Mouse (Mus musculus) heart, embryonic 16.5 days (tissue): ENCODE results near the gene Pam. TPM values are rescaled to one million over a fixed set of nuclear protein-coding genes. Genes with fewer than 3 reads are reported as not detected.

ENCODE experiments used
- ATAC-seq: fragments of 200-750 bp; cut with Nextera tagmentation; replicated peaks from 2 replicates; pipeline ENCODE4 v1.8.0; 2017; ENCODE audit warnings: moderate number of reproducible peaks; ENCODE audit not compliant: insufficient read depth, low FRiP score; ENCODE audit errors: extremely low read depth
- H3K27ac ChIP-seq: fragments of 300-500 bp; sonication (generic); 2 replicates; pipeline ENCODE4 v1.5.1; 2014; ENCODE audit warnings: mild to moderate bottlenecking, low read length, control low read depth, moderate library complexity
- H3K27me3 ChIP-seq: fragments of 300-500 bp; sonication (generic); 2 replicates; pipeline ENCODE4 v1.6.1; 2014; ENCODE audit warnings: low read length, mixed read lengths; ENCODE audit not compliant: control insufficient read depth, insufficient read depth
- H3K36me3 ChIP-seq: fragments of 300-500 bp; sonication (generic); 2 replicates; pipeline ENCODE4 v1.6.1; 2014; ENCODE audit not compliant: control insufficient read depth, insufficient read depth
- H3K4me1 ChIP-seq: fragments of 300-500 bp; sonication (generic); 2 replicates; pipeline ENCODE4 v1.6.1; 2014; ENCODE audit warnings: low read length, mixed read lengths; ENCODE audit not compliant: control insufficient read depth, insufficient read depth
- H3K4me2 ChIP-seq: fragments of 300-500 bp; sonication (generic); 2 replicates; pipeline ENCODE4 v1.6.1; 2014; ENCODE audit warnings: low read depth, mild to moderate bottlenecking, control low read depth, low read length
- H3K4me3 ChIP-seq: fragments of 300-500 bp; sonication (generic); 2 replicates; pipeline ENCODE4 v1.5.1; 2014; ENCODE audit warnings: mild to moderate bottlenecking, control low read depth, low read length
- H3K9ac ChIP-seq: fragments of 300-500 bp; sonication (generic); 2 replicates; pipeline ENCODE4 v1.6.1; 2014; ENCODE audit warnings: low read length, control low read depth
- H3K9me3 ChIP-seq: fragments of 300-500 bp; sonication (generic); replicated peaks from 2 replicates; pipeline ENCODE4 v1.6.1; 2016; ENCODE audit warnings: low read length; ENCODE audit not compliant: control insufficient read depth
- WGBS: fragments of 180-500 bp; shearing (Covaris S2); extraction: QIAGEN DNeasy Blood & Tissue Kit; methylation state at CpG from one replicate; pipeline ENCODE4 v1.1.7; 2014; 5-methylcytosine and 5-hydroxymethylcytosine counted together
- polyA plus RNA-seq: library from polyadenylated mRNA; unstranded; fragments of >200 nt; fragmentation: Nextera tagmentation; extraction: Ambion mirVana; gene quantifications from 2 replicates; pipeline ENCODE4 v1.2.1, GENCODE M21; 2015

Pam gene
- polyA plus RNA-seq, 1 experiment from 2014 or later, result 434 TPM

DNA sequence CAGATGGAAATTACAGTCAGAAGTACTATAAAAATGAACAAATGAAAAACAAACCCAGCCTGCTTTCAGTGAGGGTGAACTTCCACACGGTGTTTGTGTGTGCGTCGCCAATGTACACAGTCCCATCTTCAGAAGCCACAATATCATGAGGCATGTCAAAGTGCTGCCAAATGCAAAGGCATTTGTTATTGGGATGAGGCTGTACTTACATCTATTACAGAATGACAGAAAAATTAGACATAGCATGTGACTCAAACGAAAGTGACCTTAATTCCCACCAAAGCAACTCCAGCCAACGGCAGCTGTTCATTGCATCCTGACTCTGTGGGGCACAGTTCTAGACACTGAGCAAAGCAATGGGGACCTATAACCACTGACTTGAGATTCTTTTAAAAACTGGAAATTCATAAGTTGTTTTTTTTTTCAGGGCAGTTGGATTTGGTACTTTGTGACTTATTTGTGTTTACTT, 261.1 kb downstream of the Pam start:
- peaks cover 14% of the 10 kb centered on the region for H3K4me1 ChIP-seq
- no peak; the same call in 1 of the 2 replicates for ATAC-seq
- WGBS, result 69% methylated on average over 5 of the region's 5 CpGs
- H3K4me3 ChIP-seq, result no peak overlapping the region
- no peaks in the 10 kb centered on the region for H3K27me3 ChIP-seq
- peaks cover 35% of the 10 kb centered on the region for H3K36me3 ChIP-seq
- peak overlapping the region; percentile 66 for H3K27ac ChIP-seq
- H3K9ac ChIP-seq, result no peak overlapping the region
- H3K9me3 ChIP-seq, result no peaks in the 10 kb centered on the region
- no peak overlapping the region for H3K4me2 ChIP-seq

DNA sequence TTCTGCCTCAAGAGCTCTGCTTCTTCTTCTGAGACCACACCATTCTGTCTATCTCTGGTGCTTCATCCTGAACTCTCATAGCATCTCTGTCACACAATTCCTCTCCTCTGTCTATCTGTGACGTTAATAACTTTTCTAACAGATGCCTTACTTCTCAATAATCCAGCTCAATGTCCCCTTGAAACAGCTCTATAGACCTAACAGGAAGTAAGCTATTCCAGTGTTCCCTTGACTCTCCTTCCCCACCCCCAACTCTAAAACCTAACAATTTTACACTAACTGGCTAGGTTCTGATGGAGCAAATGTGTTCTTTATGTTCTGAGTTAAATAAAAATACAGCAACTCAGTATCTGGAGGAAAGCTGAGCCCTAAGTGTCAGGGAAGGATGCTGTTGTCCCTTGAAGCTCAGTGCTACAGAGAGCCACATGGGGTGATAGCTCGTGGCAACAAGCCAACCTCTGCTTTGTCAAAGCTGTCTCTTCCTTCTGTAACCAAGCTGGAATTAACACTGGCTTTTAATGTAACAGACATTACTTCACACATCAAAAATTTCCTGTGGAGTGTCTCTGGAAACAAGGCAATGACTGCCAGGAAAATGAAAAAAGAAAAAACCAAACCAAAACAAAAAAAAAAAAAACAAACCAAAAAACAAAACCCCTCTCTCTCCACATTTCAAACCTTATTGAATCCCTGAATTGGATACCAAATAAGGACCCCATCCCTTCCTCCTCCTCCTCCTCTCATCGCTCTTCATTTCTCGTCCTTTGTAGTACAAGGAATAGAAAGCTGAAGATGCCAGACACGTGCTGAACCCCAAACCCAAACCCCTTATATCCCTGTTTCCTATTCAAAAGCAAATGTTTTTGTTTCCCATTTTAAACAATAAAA, 261.7 kb downstream of the Pam start:
- peak overlapping the region; percentile 86 for H3K27ac ChIP-seq
- no peaks in the 10 kb centered on the region for H3K9me3 ChIP-seq
- H3K4me3 ChIP-seq, result no peak overlapping the region
- peaks cover 14% of the 10 kb centered on the region for H3K4me1 ChIP-seq
- peak; percentile 83 for ATAC-seq
- no peak overlapping the region for H3K9ac ChIP-seq
- H3K4me2 ChIP-seq, result no peak overlapping the region
- H3K36me3 ChIP-seq, result peaks cover 36% of the 10 kb centered on the region
- WGBS, result 51% methylated on average over 5 of the region's 5 CpGs
- H3K27me3 ChIP-seq, result no peaks in the 10 kb centered on the region

DNA sequence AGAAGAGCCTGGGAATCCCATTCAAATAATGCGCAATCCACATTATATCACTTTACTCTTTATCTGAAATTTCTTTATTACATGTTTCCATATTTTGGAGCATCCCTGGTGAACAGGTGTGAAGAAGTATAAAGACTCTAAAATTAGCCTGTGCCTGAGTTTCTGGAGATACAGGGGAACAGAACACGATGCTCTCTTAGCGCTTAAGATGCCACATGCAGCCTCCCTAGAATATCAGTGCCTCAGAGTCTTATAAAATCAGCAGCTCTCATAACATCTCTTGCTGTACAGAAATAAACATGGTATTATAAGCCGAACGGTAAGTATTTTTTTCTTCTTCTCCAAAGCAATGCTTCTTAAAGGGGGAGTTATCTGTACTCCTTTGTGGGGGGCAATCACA, 267.4 kb downstream of the Pam start:
- Histone ChIP-seq H3K4me2 (no peak overlapping the region), H3K9me3 (no peaks in the 10 kb centered on the region), H3K27ac (no peak overlapping the region), H3K27me3 (no peaks in the 10 kb centered on the region), H3K36me3 (peaks cover 50% of the 10 kb centered on the region), H3K9ac (no peak overlapping the region), H3K4me3 (no peak overlapping the region), H3K4me1 (peaks cover 2% of the 10 kb centered on the region)
- WGBS, result 90% methylated on average over 5 of the region's 5 CpGs
- no peak for ATAC-seq

DNA sequence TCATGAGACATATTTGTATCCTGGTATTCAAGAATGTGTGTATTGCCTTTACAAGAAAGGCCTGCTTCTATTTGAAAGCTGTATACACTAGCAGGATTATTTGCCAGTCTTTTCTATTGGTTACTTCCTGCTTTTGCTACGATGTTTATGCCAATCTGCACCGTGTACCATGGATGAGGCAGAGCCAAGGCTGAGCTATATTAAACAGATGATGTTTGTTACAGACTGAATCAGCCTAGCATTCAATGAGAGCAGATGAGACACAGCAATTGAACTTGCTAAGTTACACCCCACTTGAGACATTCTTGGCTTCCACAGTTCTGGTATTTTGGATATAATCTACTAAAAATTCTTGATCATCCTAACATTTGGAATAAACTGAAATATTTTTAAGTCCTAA, 267.9 kb downstream of the Pam start:
- no peak overlapping the region for H3K27ac ChIP-seq
- no peak overlapping the region for H3K4me3 ChIP-seq
- ATAC-seq, result no peak
- no peaks in the 10 kb centered on the region for H3K9me3 ChIP-seq
- no peak overlapping the region for H3K4me2 ChIP-seq
- peaks cover 48% of the 10 kb centered on the region for H3K36me3 ChIP-seq
- no peaks in the 10 kb centered on the region for H3K27me3 ChIP-seq
- H3K4me1 ChIP-seq, result no peaks in the 10 kb centered on the region
- 69% methylated on average over 2 of the region's 2 CpGs for WGBS
- no peak overlapping the region for H3K9ac ChIP-seq

DNA sequence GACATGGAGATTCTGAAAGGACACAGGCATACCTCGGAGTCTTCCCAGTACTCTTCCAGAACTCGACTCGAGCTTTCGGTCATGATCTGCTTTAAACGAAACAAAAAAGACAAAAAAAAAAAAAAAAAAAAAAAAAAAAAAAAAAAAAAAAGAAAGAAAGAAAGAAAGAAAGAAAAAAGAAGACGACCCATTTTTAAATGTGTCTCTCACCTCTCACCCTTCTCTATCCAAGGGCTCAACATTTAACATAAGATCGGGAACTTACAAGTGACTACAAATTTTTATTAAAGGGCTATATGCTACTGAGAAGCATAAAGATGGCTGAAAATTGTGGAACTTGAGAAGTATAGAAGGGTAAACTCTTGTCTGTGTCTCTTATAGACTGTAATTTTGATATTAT, 272.5 kb downstream of the Pam start:
- Histone ChIP-seq H3K27me3 (no peaks in the 10 kb centered on the region), H3K4me3 (no peak overlapping the region), H3K27ac (no peak overlapping the region), H3K4me2 (no peak overlapping the region), H3K9ac (no peak overlapping the region), H3K9me3 (no peaks in the 10 kb centered on the region), H3K36me3 (peaks cover 41% of the 10 kb centered on the region), H3K4me1 (peaks cover 5% of the 10 kb centered on the region; the same call in 1 of the 2 replicates)
- 88% methylated on average over 7 of the region's 7 CpGs for WGBS
- no peak for ATAC-seq

DNA sequence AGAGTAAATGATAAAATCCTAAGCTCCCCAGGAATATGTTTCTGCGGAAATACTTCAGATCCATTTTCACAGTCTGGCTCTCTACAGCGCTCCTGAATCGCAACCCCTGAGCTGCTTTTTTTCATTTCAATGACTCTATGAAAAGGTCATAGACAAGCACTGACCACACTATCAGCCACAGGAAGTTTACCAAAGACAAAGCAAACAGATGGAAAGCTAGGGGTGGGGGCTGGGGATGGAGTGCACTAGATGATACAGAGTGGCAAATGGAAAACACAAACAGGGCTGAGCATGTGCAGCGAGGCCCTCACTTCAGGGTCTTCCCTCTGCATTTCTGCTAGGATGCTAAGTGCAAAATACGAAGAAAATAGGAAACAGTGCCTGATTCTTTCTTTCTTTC, 273.2 kb downstream of the Pam start:
- 70% methylated on average over 5 of the region's 5 CpGs for WGBS
- ATAC-seq, result no peak
- Histone ChIP-seq H3K27me3 (no peaks in the 10 kb centered on the region), H3K9me3 (no peaks in the 10 kb centered on the region), H3K27ac (no peak overlapping the region), H3K4me1 (peaks cover 5% of the 10 kb centered on the region; the same call in 1 of the 2 replicates), H3K4me2 (no peak overlapping the region), H3K36me3 (peaks cover 46% of the 10 kb centered on the region), H3K9ac (no peak overlapping the region), H3K4me3 (no peak overlapping the region)

DNA sequence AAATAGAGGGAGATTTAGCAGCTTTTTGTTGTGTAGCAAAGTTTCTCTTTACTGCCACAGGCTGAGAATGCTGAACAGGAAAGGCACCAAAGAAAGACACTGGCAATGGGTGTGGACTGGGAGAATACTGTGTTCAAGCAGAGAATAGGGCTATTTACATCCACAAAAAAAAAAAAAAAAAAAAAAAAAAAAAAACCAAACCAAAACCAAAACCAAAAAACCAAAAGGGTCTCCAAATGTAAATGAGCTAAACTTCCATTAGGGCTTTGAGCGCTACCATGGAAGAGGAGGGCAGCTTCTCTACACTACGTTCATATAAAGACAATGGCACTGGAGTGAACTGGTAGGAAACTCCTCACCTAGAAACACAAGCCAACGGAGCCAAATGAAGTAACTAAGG, 274.2 kb downstream of the Pam start:
- H3K9ac ChIP-seq, result no peak overlapping the region
- ATAC-seq, result no peak
- peak overlapping the region; percentile 36; the same call in 1 of the 2 replicates for H3K4me2 ChIP-seq
- H3K36me3 ChIP-seq, result peaks cover 45% of the 10 kb centered on the region
- no peaks in the 10 kb centered on the region for H3K27me3 ChIP-seq
- H3K27ac ChIP-seq, result peak overlapping the region; percentile 17; the same call in 1 of the 2 replicates
- H3K9me3 ChIP-seq, result no peaks in the 10 kb centered on the region
- peaks cover 5% of the 10 kb centered on the region; the same call in 1 of the 2 replicates for H3K4me1 ChIP-seq
- H3K4me3 ChIP-seq, result no peak overlapping the region
- 84% methylated on average over 3 of the region's 3 CpGs for WGBS

DNA sequence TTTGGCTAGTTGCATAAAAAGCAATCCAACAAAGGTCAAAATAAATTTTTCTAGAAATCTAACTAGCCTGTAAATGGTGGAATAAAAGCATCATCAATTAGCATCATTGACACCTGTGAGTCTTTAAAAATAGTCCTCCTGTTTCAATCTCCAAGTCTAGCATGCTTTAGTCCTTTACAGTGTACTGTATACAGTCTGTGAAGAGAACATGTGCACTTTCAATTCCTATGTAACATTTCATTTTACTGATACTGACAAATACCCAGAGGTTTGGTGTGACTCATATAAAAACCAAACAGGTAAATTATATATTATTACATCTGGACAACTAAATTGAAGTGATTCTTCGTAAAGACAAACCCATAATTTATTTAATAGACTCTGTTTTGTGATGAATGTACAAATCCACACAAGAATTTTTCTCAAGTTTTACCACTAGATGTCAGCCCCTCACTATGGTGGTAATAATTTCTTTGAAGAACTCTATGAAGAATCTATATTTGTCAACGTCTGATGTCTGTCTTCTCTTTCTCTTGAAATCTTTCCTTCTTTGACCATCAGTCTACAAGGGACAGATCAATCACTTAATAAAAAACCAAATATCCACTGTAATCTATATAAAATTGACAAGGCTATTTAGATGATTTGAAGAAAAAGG, 286.1 kb downstream of the Pam start:
- Histone ChIP-seq H3K36me3 (no peaks in the 10 kb centered on the region), H3K9ac (no peak overlapping the region)
- 32% methylated on average over 2 of the region's 2 CpGs for WGBS

DNA sequence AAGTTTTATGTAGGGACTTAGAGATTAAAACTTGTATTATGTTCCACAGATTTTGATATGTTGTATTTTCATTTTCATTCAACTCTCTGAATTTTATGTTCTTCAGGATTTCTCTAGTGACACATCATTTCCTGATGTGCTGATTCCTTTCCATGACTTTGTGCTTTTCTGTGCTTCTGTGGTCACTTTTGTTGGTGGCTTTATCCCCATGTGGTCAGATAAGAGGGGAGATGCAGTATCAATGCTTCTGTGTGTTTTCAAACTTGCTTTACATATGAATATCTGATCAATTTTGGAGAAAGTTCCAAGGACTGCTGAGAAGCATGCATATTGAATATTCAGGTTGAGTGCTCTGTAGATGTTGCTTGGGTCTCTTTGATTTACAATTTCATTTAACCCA, 290.9 kb downstream of the Pam start:
- Histone ChIP-seq H3K4me3 (no peak overlapping the region), H3K4me2 (no peak overlapping the region), H3K27ac (no peak overlapping the region), H3K4me1 (0 out of 2 replicates have a peak, but pooled peaks cover 3% of the 10 kb centered on the region), H3K9me3 (peaks cover 9% of the 10 kb centered on the region), H3K36me3 (no peaks in the 10 kb centered on the region; the same call in 1 of the 2 replicates), H3K9ac (no peak overlapping the region), H3K27me3 (no peaks in the 10 kb centered on the region)
- no peak for ATAC-seq

More for the DNA sequence above, 286.1 kb downstream of the Pam start:
- no peak for ATAC-seq
- Histone ChIP-seq H3K4me2 (no peak overlapping the region), H3K27me3 (no peaks in the 10 kb centered on the region), H3K4me1 (no peaks in the 10 kb centered on the region), H3K9me3 (no peaks in the 10 kb centered on the region), H3K27ac (no peak overlapping the region), H3K4me3 (no peak overlapping the region)
